Mouse (Mus musculus) thymus, adult 18-20 months (tissue): ENCODE measurements around the gene Olfr1107.

Source experiments
- DNase-seq, 2 experiments: peaks; one replicate each; pipeline ENCODE4 v3.0.0; 2022; ENCODE audit warnings: mixed read lengths in 2 of 2

Gene Olfr1107

DNA sequence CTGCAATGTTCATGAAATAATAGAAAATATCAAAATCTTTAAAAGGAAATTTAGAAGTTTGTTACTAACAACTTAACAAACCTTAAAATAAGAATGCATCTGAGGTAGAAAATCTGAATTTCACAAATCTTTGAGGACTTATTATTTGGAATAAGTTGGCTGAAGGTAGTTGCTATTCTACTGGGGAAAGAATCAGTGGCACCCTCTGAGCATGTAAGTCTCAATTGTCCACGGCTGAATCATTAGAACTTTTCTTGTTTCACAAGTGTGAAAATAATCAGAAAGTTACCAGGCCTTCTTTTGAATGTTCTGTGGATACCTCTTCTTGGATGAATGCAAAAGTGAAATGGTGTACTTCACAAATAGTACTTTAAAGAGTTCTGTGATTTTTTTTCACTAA is at the start of gene Olfr1107:
Gene Olfr1107 (minus strand): TSS at position 101 of the 400 bp plus-strand sequence.
- no peak for DNase-seq

DNA sequence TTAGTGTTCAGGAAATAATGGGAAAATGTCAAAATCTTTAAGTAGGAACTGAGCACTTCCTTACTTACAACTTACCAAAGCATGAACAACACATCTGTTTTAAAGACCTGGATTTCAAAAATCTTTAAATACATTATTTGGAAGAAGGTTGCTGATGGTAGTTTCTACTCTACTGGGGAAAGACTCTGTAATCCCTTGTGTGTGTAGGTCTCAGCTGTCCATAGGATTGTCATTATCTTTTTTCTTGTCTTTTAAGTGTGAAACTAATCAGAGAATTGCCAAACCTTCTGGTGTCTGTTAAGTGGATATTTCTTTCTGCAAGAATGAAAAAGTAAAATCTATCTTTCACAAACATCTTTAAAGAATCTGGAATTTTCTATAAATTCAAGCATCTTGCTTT is 38.9 kb upstream of the Olfr1107 start, which contains the start of gene Olfr259:
Gene Olfr259 (minus strand): TSS at position 101 of the 400 bp plus-strand sequence.
- DNase-seq = no peak

DNA sequence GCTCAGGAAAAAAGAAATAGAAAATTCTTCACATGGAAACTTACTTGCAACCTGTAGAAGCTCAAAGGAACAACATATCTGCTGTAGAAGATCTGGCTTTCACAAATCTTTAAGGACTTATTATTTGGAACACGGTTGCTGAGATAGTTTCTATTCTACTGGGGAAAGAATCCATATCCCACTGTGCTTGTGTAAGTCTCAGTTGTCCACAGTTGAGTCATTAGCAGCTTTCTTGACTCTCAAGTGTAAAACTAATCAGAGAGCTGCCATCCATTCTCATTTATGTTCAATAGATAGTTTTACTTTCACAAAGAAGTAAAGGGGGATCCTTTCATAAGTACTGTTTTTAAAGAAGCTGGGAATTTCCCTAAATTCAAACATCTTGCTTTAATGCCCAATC is 20.3 kb upstream of the Olfr1107 start, which contains the start of gene Olfr1109:
Gene Olfr1109 (minus strand): TSS at position 101 of the 400 bp plus-strand sequence.
- no peak for DNase-seq

DNA sequence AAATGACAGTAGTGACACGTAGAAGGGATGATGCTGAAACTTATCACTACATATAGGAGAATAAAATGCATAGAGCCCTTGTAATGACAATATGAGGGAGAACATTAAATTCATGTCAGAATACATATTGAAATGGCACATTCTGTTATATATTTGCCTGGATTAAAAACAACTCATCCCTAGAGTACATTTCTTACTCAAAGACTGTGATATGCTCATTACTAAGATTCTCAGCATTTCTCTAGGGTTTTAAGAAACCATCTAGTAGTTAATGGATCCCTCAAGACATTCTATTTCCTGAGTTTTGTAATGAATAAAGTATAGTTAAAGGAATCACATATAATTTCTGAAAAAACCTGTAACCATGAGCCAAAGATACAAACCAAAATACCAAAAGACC is 23.4 kb downstream of the Olfr1107 start, which contains the start of gene Olfr1106:
Gene Olfr1106 (minus strand): TSS at position 101 of the 400 bp plus-strand sequence.
- DNase-seq = no peak

DNA sequence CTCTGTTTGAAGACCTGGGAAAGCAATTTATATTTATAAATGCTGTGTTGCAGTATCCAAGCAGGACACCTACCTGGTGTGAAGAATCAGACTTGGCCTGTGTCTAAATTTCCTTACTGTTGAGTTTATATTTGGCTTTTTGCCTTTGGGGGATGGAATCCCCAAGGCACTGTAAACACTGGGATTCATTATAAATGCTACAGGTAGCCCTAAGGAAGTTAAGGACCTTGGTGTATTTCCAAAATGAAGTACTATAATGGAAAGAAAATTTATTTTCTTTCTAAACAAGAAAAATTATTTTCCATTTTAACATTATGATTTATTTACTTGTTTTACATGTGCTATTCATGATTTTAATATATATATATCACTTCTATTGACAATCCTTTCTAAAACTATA is 39.2 kb downstream of the Olfr1107 start, which contains the start of gene Olfr1105:
Gene Olfr1105 (minus strand): TSS at position 101 of the 400 bp plus-strand sequence.
- DNase-seq = no peak

DNA sequence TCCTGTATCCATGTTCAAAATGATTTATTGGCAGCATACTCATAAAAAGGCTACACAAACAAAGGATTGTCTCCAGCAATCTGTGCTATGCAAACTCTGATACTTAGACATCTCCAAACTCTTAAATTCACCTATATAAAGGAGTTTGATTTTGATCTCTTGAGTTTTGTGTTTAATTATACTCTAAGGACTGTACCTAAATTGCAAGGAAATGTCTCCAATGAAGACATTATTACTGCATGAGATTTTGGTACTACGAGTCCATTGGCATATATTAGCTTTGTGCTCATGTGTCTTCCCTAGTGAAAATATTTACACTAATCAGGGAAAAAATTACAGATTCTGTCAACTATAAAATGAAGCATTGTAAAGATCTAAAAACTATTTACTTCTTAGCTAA is 48.6 kb downstream of the Olfr1107 start, which contains the start of gene Olfr1104:
Gene Olfr1104 (minus strand): TSS at position 101 of the 400 bp plus-strand sequence.
- DNase-seq = no peak
